8 mouse cellular contexts compared by ENCODE assay signal in genomic region chr9:79721056-79721455, GRCm38 (mm10). TPM values are rescaled to one million over a fixed set of nuclear protein-coding genes. Genes with fewer than 3 reads are reported as not detected.
A peak's percentile ranks its signal among the peaks of the same experiment; 100 is the strongest.
DNase-seq lines count a peak whose midpoint lies in the region; ATAC-seq and TF ChIP-seq lines count a peak whose summit lies in the region.

No protein-coding gene starts in this region.

- peak; percentile 81 for TF ChIP-seq CTCF in hindbrain, postnatal 0 days (IDR thresholded peaks at IDR 0.05; ENCODE audit: low read depth)
- TF ChIP-seq CTCF in liver, embryonic 14.5 days (IDR thresholded peaks at IDR 0.05; ENCODE audit: low read depth), result peak; percentile 37

- H3K4me3 ChIP-seq in forebrain, embryonic 14.5 days (ENCODE audit: low read depth, low read length), result no peak overlapping the region
- 0 out of 2 replicates have a peak overlapping the region, but pooled peaks have one; percentile 4 for H3K4me3 ChIP-seq in hindbrain, postnatal 0 days (ENCODE audit: low read length)
- H3K4me3 ChIP-seq in liver, embryonic 14.5 days (ENCODE audit: insufficient read depth in 1 of 2, low read depth in 2 of 2, low read length in 2 of 2), result no peak overlapping the region

- no peak overlapping the region for H3K27ac ChIP-seq in forebrain, embryonic 14.5 days (ENCODE audit: low read depth, low read length)
- H3K27ac ChIP-seq in hindbrain, postnatal 0 days, result no peak overlapping the region
- H3K27ac ChIP-seq in liver, embryonic 14.5 days, result no peak overlapping the region

- H3K4me1 ChIP-seq in forebrain, embryonic 14.5 days (ENCODE audit: control insufficient read depth, insufficient read depth, low read length), result peaks cover 7% of the 10 kb centered on the region; the same call in 1 of the 2 replicates
- H3K4me1 ChIP-seq in hindbrain, postnatal 0 days (ENCODE audit: insufficient read depth, low read length), result peaks cover 8% of the 10 kb centered on the region; the same call in 1 of the 2 replicates
- no peaks in the 10 kb centered on the region for H3K4me1 ChIP-seq in liver, embryonic 14.5 days (replicated peaks; ENCODE audit: control insufficient read depth in 2 of 2, insufficient read depth in 2 of 2, low read length in 1 of 2)

- ATAC-seq in forebrain, embryonic 14.5 days, result peak; percentile 25; the same call in 1 of the 2 replicates
- peak; percentile 52; the same call in 1 of the 2 replicates for ATAC-seq in hindbrain, postnatal 0 days
- no peak for ATAC-seq in liver, embryonic 14.5 days (ENCODE audit: insufficient read depth)

- H3K4me2 ChIP-seq in forebrain, embryonic 14.5 days (ENCODE audit: low read length), result no peak overlapping the region
- peak overlapping the region; percentile 43 for H3K4me2 ChIP-seq in hindbrain, postnatal 0 days (ENCODE audit: low read depth, low read length)
- no peak overlapping the region for H3K4me2 ChIP-seq in liver, embryonic 14.5 days (ENCODE audit: low read depth)

- no peaks in the 10 kb centered on the region for H3K36me3 ChIP-seq in forebrain, embryonic 14.5 days (ENCODE audit: control insufficient read depth, insufficient read depth, low read length)
- no peaks in the 10 kb centered on the region for H3K36me3 ChIP-seq in hindbrain, postnatal 0 days (ENCODE audit: insufficient read depth, low read length)
- no peaks in the 10 kb centered on the region for H3K36me3 ChIP-seq in liver, embryonic 14.5 days (replicated peaks; ENCODE audit: control insufficient read depth, insufficient read depth, low read depth)

- 8% methylated on average over 9 of the region's 9 CpGs for WGBS in forebrain, embryonic 14.5 days
- 8% methylated on average over 9 of the region's 9 CpGs for WGBS in hindbrain, postnatal 0 days
- WGBS in liver, embryonic 14.5 days (ENCODE audit: insufficient replicate concordance), result 8% methylated on average over 9 of the region's 9 CpGs

- no peak overlapping the region for H3K9ac ChIP-seq in forebrain, embryonic 14.5 days (ENCODE audit: low read length)
- H3K9ac ChIP-seq in hindbrain, postnatal 0 days (replicated peaks; ENCODE audit: low read length), result no peak overlapping the region
- H3K9ac ChIP-seq in liver, embryonic 14.5 days (replicated peaks), result no peak overlapping the region

- peaks cover 33% of the 10 kb centered on the region for H3K27me3 ChIP-seq in forebrain, embryonic 14.5 days (replicated peaks; ENCODE audit: control insufficient read depth, insufficient read depth, low read length)
- peaks cover 8% of the 10 kb centered on the region; the same call in 1 of the 2 replicates for H3K27me3 ChIP-seq in hindbrain, postnatal 0 days (ENCODE audit: insufficient read depth, low read length)
- H3K27me3 ChIP-seq in liver, embryonic 14.5 days (ENCODE audit: control insufficient read depth, insufficient read depth, low read length), result peaks cover 38% of the 10 kb centered on the region

- peak; percentile 51 for DNase-seq in ovary, postnatal 14 days (ENCODE audit: low spot score)
- no peak for DNase-seq in ovary, adult 18-20 months (ENCODE audit: low spot score)
- peak; percentile 74 for DNase-seq in adrenal gland, postnatal 14 days
- peak; percentile 89 for DNase-seq in forebrain, embryonic 14.5 days (ENCODE audit: low spot score)
- DNase-seq in hindbrain, postnatal 0 days (ENCODE audit: low spot score), result peak; percentile 89
- DNase-seq in liver, embryonic 14.5 days (ENCODE audit: low read depth in 3 of 3, low spot score in 3 of 3), result no peak
- DNase-seq in retina, postnatal 7 days (ENCODE audit: low read depth, low spot score), result peak; percentile 52
- DNase-seq in spleen, postnatal 14 days (ENCODE audit: low spot score in 2 of 2), result no peak

- TF ChIP-seq EP300 in liver, embryonic 14.5 days (IDR thresholded peaks at IDR 0.05; ENCODE audit: low read depth), result no peak

- H3K9me3 ChIP-seq in forebrain, embryonic 14.5 days (replicated peaks; ENCODE audit: control insufficient read depth, low read length), result no peaks in the 10 kb centered on the region
- H3K9me3 ChIP-seq in hindbrain, postnatal 0 days (ENCODE audit: low read length), result no peaks in the 10 kb centered on the region
- H3K9me3 ChIP-seq in liver, embryonic 14.5 days (ENCODE audit: control insufficient read depth, low read length), result no peaks in the 10 kb centered on the region

RNA-seq across cellular contexts. Expression of gene Col12a1, which starts 2.4 kb away (rescaled TPM):
- total RNA-seq in adrenal gland, postnatal 14 days (2021), result 28.3 and 29.5 TPM in 2 replicates
- polyA plus RNA-seq in forebrain, embryonic 14.5 days (2014; fragmentation: Nextera tagmentation; extraction: Ambion mirVana), result 5.0 and 7.7 TPM in 2 replicates
- 17.0 and 18.2 TPM in 2 replicates for total RNA-seq in hindbrain, postnatal 0 days (2014; rRNA removed)
- 5.9 and 6.9 TPM in 2 replicates for polyA plus RNA-seq in hindbrain, postnatal 0 days (2015; fragmentation: Nextera tagmentation; extraction: Ambion mirVana)
- 0.58 and 0.85 TPM in 2 replicates for polyA plus RNA-seq in liver, embryonic 14.5 days (2012; rRNA removed)
- polyA plus RNA-seq in liver, embryonic 14.5 days (2014; fragmentation: Nextera tagmentation; extraction: Ambion mirVana), result 0.66 and 0.90 TPM in 2 replicates

RNA-seq across cellular contexts. Expression of gene Cox7a2, which starts 38.6 kb away (rescaled TPM):
- total RNA-seq in adrenal gland, postnatal 14 days (2021), result 462 and 474 TPM in 2 replicates
- 791 and 901 TPM in 2 replicates for polyA plus RNA-seq in forebrain, embryonic 14.5 days (2014; fragmentation: Nextera tagmentation; extraction: Ambion mirVana)
- total RNA-seq in hindbrain, postnatal 0 days (2014; rRNA removed), result 376 and 422 TPM in 2 replicates
- 1,132 and 1,136 TPM in 2 replicates for polyA plus RNA-seq in hindbrain, postnatal 0 days (2015; fragmentation: Nextera tagmentation; extraction: Ambion mirVana)
- 274 and 279 TPM in 2 replicates for polyA plus RNA-seq in liver, embryonic 14.5 days (2012; rRNA removed)
- 573 and 577 TPM in 2 replicates for polyA plus RNA-seq in liver, embryonic 14.5 days (2014; fragmentation: Nextera tagmentation; extraction: Ambion mirVana)

Comparison
In these comparisons a context has a peak if more than half of its experiments do, and no peak if none do; other contexts are left out.
1. DNase-seq: peak in ovary, postnatal 14 days (single experiment), adrenal gland, postnatal 14 days (single experiment), forebrain, embryonic 14.5 days (single experiment), hindbrain, postnatal 0 days (single experiment) and retina, postnatal 7 days (single experiment); none in ovary, adult 18-20 months (single experiment), liver, embryonic 14.5 days (0 of 3) and spleen, postnatal 14 days (0 of 2).